Mouse (Mus musculus) embryonic facial prominence, embryonic 12.5 days (tissue): ENCODE measurements at regions not wholly inside any gene's neighbourhood (a gene's known extent, or its start where the extent isn't known, plus 50 kb on each side); places are given as distances from the start of the nearest gene placed in this dataset.
A peak's percentile ranks its signal among the peaks of the same experiment; 100 is the strongest.

ENCODE experiments used
- ATAC-seq: fragments of 200-750 bp; cut with Nextera tagmentation; 2 replicates; pipeline ENCODE4 v1.8.0; 2017; ENCODE audit not compliant: insufficient number of reproducible peaks, insufficient read depth, low FRiP score, low TSS enrichment
- H3K27ac ChIP-seq: fragments of 300-500 bp; sonication (generic); 2 replicates; pipeline ENCODE4 v1.5.1; 2016; ENCODE audit warnings: mild to moderate bottlenecking
- H3K27me3 ChIP-seq: fragments of 300-500 bp; sonication (generic); 2 replicates; pipeline ENCODE4 v1.6.1; 2016; ENCODE audit warnings: mild to moderate bottlenecking, moderate library complexity
- H3K36me3 ChIP-seq: fragments of 300-500 bp; sonication (generic); 2 replicates; pipeline ENCODE4 v1.6.1; 2016; ENCODE audit warnings: mild to moderate bottlenecking
- H3K4me1 ChIP-seq: fragments of 300-500 bp; sonication (generic); 2 replicates; pipeline ENCODE4 v1.6.1; 2016
- H3K4me2 ChIP-seq: fragments of 300-500 bp; sonication (generic); replicated peaks from 2 replicates; pipeline ENCODE4 v1.6.1; 2016; ENCODE audit warnings: mild to moderate bottlenecking, moderate library complexity
- H3K4me3 ChIP-seq: fragments of 300-500 bp; sonication (generic); 2 replicates; pipeline ENCODE4 v1.5.1; 2016; ENCODE audit warnings: mild to moderate bottlenecking
- H3K9ac ChIP-seq: fragments of 300-500 bp; sonication (generic); 2 replicates; pipeline ENCODE4 v1.6.1; 2016; ENCODE audit warnings: mild to moderate bottlenecking, moderate library complexity
- H3K9me3 ChIP-seq: fragments of 300-500 bp; sonication (generic); 2 replicates; pipeline ENCODE4 v1.6.1; 2016; ENCODE audit warnings: mild to moderate bottlenecking, moderate library complexity
- WGBS: fragments of 180-500 bp; shearing (Covaris S2); methylation state at CpG from one replicate; pipeline ENCODE4 v1.1.7; 2016; 5-methylcytosine and 5-hydroxymethylcytosine counted together

GRCm38 (mm10) chr2:71640251-71640650, 93.7 kb upstream of the Dlx2 start:
- 84% methylated on average over 5 of the region's 5 CpGs for WGBS
- no peaks in the 10 kb centered on the region for H3K27me3 ChIP-seq
- H3K4me3 ChIP-seq: no peak overlapping the region
- H3K4me1 ChIP-seq: no peaks in the 10 kb centered on the region
- H3K27ac ChIP-seq: no peak overlapping the region
- no peak overlapping the region for H3K9ac ChIP-seq
- no peak overlapping the region for H3K4me2 ChIP-seq
- H3K36me3 ChIP-seq: no peaks in the 10 kb centered on the region
- peaks cover 6% of the 10 kb centered on the region; the same call in 1 of the 2 replicates for H3K9me3 ChIP-seq
- no peak for ATAC-seq

- peaks cover 6% of the 10 kb centered on the region; the same call in 1 of the 2 replicates for H3K9me3 ChIP-seq
- ATAC-seq: no peak
- no peak overlapping the region for H3K9ac ChIP-seq
- no peaks in the 10 kb centered on the region for H3K27me3 ChIP-seq
- H3K36me3 ChIP-seq: no peaks in the 10 kb centered on the region
- H3K4me1 ChIP-seq: no peaks in the 10 kb centered on the region
- 47% methylated on average over 6 of the region's 6 CpGs for WGBS
- H3K4me3 ChIP-seq: no peak overlapping the region
- H3K4me2 ChIP-seq: no peak overlapping the region
- H3K27ac ChIP-seq: no peak overlapping the region
These were observed 97.5 kb upstream of the Dlx2 start for GRCm38 (mm10) chr2:71644038-71644470.

- no peaks in the 10 kb centered on the region for H3K27me3 ChIP-seq
- H3K36me3 ChIP-seq: no peaks in the 10 kb centered on the region
- peaks cover 12% of the 10 kb centered on the region for H3K4me1 ChIP-seq
- no peaks in the 10 kb centered on the region for H3K9me3 ChIP-seq
- no peak overlapping the region for H3K9ac ChIP-seq
- ATAC-seq: no peak
- no peak overlapping the region for H3K27ac ChIP-seq
- H3K4me2 ChIP-seq: no peak overlapping the region
- H3K4me3 ChIP-seq: no peak overlapping the region
- 79% methylated on average over 14 of the region's 14 CpGs for WGBS
These were observed 97.4 kb upstream of the Itga6 start for GRCm38 (mm10) chr2:71647914-71648497.

- Histone ChIP-seq H3K4me1 (peaks cover 23% of the 10 kb centered on the region), H3K4me3 (no peak overlapping the region), H3K9me3 (no peaks in the 10 kb centered on the region), H3K27ac (no peak overlapping the region), H3K36me3 (no peaks in the 10 kb centered on the region), H3K4me2 (no peak overlapping the region), H3K9ac (no peak overlapping the region), H3K27me3 (no peaks in the 10 kb centered on the region)
- ATAC-seq: no peak
- WGBS: 9% methylated on average over 2 of the region's 2 CpGs
These were observed 93.8 kb upstream of the Itga6 start for GRCm38 (mm10) chr2:71651662-71652061.

GRCm38 (mm10) chr2:71652261-71652801, 93.1 kb upstream of the Itga6 start:
- H3K9ac ChIP-seq: no peak overlapping the region
- H3K27me3 ChIP-seq: no peaks in the 10 kb centered on the region
- 0 out of 2 replicates have a peak overlapping the region, but pooled peaks have one; percentile 23 for H3K27ac ChIP-seq
- H3K4me2 ChIP-seq: peak overlapping the region; percentile 15; the same call in 1 of the 2 replicates
- 8% methylated on average over 9 of the region's 9 CpGs for WGBS
- ATAC-seq: no peak
- no peaks in the 10 kb centered on the region for H3K36me3 ChIP-seq
- H3K4me3 ChIP-seq: no peak overlapping the region
- peaks cover 23% of the 10 kb centered on the region for H3K4me1 ChIP-seq
- no peaks in the 10 kb centered on the region for H3K9me3 ChIP-seq

GRCm38 (mm10) chr2:71654817-71655503, 90.5 kb upstream of the Itga6 start:
- Histone ChIP-seq H3K4me1 (peaks cover 23% of the 10 kb centered on the region), H3K27me3 (no peaks in the 10 kb centered on the region), H3K9ac (no peak overlapping the region), H3K36me3 (no peaks in the 10 kb centered on the region), H3K4me3 (no peak overlapping the region), H3K9me3 (no peaks in the 10 kb centered on the region), H3K27ac (no peak overlapping the region), H3K4me2 (no peak overlapping the region)
- WGBS: 11% methylated on average over 8 of the region's 8 CpGs
- no peak for ATAC-seq

- WGBS: 3% methylated on average over 18 of the region's 19 CpGs
- peak; percentile 52; the same call in 1 of the 2 replicates for ATAC-seq
These were observed 89.7 kb upstream of the Itga6 start for GRCm38 (mm10) chr2:71655504-71656390.

GRCm38 (mm10) chr2:71656611-71657244, 88.7 kb upstream of the Itga6 start:
- Histone ChIP-seq H3K4me2 (no peak overlapping the region), H3K36me3 (no peaks in the 10 kb centered on the region), H3K4me1 (peaks cover 21% of the 10 kb centered on the region), H3K9ac (no peak overlapping the region), H3K4me3 (no peak overlapping the region), H3K27ac (no peak overlapping the region), H3K9me3 (no peaks in the 10 kb centered on the region), H3K27me3 (no peaks in the 10 kb centered on the region)
- no peak for ATAC-seq
- 56% methylated on average over 8 of the region's 8 CpGs for WGBS

More at GRCm38 (mm10) chr2:71655504-71656390, 89.7 kb upstream of the Itga6 start:
- Histone ChIP-seq H3K36me3 (no peaks in the 10 kb centered on the region), H3K4me3 (peak overlapping the region; percentile 26), H3K4me1 (peaks cover 23% of the 10 kb centered on the region), H3K4me2 (peak overlapping the region; percentile 49), H3K27me3 (no peaks in the 10 kb centered on the region), H3K9me3 (no peaks in the 10 kb centered on the region), H3K27ac (peak overlapping the region; percentile 51; the same call in 1 of the 2 replicates), H3K9ac (peak overlapping the region; percentile 46; the same call in 1 of the 2 replicates)

- H3K4me3 ChIP-seq: no peak overlapping the region
- ATAC-seq: no peak
- no peak overlapping the region for H3K27ac ChIP-seq
- no peaks in the 10 kb centered on the region for H3K4me1 ChIP-seq
- H3K4me2 ChIP-seq: no peak overlapping the region
- H3K9ac ChIP-seq: no peak overlapping the region
- H3K27me3 ChIP-seq: no peaks in the 10 kb centered on the region
- no peaks in the 10 kb centered on the region for H3K36me3 ChIP-seq
- H3K9me3 ChIP-seq: no peaks in the 10 kb centered on the region
These were observed 84.0 kb upstream of the Itga6 start for GRCm38 (mm10) chr2:71661438-71661837.

- ATAC-seq: no peak
- no peaks in the 10 kb centered on the region for H3K4me1 ChIP-seq
- no peak overlapping the region for H3K27ac ChIP-seq
- H3K27me3 ChIP-seq: no peaks in the 10 kb centered on the region
- 87% methylated on average over 5 of the region's 5 CpGs for WGBS
- H3K9me3 ChIP-seq: no peaks in the 10 kb centered on the region
- H3K4me2 ChIP-seq: no peak overlapping the region
- no peak overlapping the region for H3K9ac ChIP-seq
- no peak overlapping the region for H3K4me3 ChIP-seq
- H3K36me3 ChIP-seq: no peaks in the 10 kb centered on the region
These were observed 83.4 kb upstream of the Itga6 start for GRCm38 (mm10) chr2:71661986-71662385.

GRCm38 (mm10) chr2:71663453-71663852, 82.0 kb upstream of the Itga6 start:
- Histone ChIP-seq H3K9ac (no peak overlapping the region), H3K36me3 (no peaks in the 10 kb centered on the region), H3K4me1 (no peaks in the 10 kb centered on the region), H3K9me3 (no peaks in the 10 kb centered on the region), H3K4me3 (no peak overlapping the region), H3K4me2 (no peak overlapping the region), H3K27ac (no peak overlapping the region), H3K27me3 (no peaks in the 10 kb centered on the region)
- ATAC-seq: no peak
- WGBS: 76% methylated on average over 8 of the region's 8 CpGs
